Mouse (Mus musculus) erythroid progenitor cell, adult 5-6 weeks (primary cell): ENCODE measurements around the gene Gm42669. TPM values are rescaled to one million over a fixed set of nuclear protein-coding genes. Genes with fewer than 3 reads are reported as not detected.

Experiments
- ATAC-seq: replicated peaks from 2 replicates; pipeline ENCODE4 v1.8.0; 2016; ENCODE audit warnings: moderate number of reproducible peaks, mild to moderate bottlenecking, moderate TSS enrichment, inconsistent platforms; ENCODE audit not compliant: poor library complexity, low FRiP score, severe bottlenecking
- total RNA-seq, 2 experiments: library from RNA; stranded (forward) in 1 of 2; stranded (reverse) in 1 of 2; fragments of 150-400 nt in 1 of 2; fragments of 186-747, 209-891 nt in 1 of 2; gene quantifications; 2 replicates each; pipeline versions ENCODE4 v1.2.3 to v1.2.4; 2015 to 2017; ENCODE audit warnings: low replicate concordance in 2 of 2

The Gm42669 gene
- total RNA-seq (2015; ENCODE audit: low replicate concordance) (not detected in 2 replicates), total RNA-seq (2017; ENCODE audit: low replicate concordance) (0.08 and 0.39 TPM in 2 replicates)

DNA sequence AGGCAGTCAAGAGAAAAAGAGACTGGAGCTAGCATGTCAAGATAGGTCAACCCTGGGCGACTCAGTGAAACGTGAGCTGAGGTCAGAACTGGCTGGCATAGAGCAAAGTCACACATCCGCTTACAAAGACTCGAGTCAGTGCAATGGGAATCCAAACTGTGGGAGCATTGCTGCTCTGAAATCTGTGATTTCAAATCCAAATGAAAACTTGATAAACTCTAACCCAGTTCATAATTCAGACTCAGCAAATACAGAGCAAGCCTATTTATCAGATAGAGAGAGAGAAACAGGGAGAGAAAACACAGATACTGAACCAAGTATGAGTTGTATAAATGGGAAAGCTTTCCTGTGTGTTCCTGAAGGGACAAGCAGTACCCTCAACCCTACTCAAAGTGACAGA, at the start of gene Gm42669:
TSS of gene Gm42669 (plus strand) at position 301 of the 400 bp plus-strand sequence.
- no peak for ATAC-seq

DNA sequence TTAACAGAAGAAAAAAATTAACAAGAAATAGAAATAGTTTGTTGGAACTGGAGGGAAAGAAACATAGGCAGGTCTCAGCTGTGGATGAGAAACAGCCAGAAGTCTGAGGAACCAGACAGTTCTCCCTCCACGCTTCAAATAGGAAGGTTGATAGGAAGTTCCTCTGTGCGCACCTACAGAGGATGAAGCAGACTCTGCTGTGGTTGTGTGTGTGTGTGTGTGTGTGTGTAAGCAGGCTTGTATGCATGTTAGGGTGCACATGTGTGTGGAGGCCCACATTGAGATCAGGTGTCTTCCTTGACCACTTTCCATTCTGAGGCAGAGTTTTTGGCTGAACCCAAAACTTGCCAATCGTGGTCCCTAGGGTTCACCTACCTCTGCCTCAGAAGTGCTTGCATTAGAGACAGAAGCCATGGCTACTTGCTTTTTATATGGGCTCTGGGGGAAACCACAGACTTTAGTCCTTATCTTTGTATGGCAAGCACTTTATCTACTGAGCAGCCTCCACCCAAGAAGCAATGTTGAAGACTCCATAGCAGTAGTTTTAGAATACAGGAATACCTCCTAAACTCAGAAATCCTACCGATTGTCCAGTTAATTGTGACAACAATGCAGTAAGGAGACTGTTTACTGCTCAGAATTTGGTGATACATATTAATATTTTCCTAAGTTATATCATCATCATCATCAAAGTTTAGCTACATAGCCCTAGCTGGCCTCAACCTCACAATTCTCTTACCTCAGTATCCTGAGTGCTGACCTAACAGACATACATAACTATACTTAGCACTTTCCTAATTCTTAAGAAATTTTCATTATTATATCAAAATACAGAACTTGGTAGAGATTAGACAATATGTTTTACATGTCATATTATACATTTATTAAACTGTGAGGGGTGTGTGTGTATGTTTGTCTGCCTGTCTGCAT, 45.0 kb upstream of the Gm42669 start:
- peak; percentile 76 for ATAC-seq

- ATAC-seq = no peak
Observed at GRCm38 (mm10) chr5:107466501-107466900, 40.9 kb upstream of the Gm42669 start.

DNA sequence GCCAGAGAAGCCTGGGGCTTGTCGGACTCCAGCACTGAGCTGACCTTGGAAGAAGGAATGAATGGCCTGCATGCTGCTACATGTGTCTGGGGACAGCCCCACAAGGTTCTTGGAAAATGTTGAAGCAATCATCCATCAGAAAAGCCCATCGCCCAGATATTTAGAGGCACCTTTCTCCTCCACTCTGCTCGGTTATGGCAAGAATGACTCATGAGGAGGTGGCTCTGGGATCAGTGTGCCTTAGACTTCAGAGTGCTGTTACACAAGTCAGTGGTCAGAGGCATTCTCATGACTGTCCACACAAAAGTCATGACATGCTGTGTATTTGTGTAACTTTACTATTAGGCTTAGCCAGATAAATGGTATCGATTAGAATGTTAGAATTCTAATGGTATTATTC, 40.3 kb upstream of the Gm42669 start:
- ATAC-seq = no peak

- peak; percentile 88 for ATAC-seq
Observed at GRCm38 (mm10) chr5:107470600-107471329, 36.7 kb upstream of the Gm42669 start.

DNA sequence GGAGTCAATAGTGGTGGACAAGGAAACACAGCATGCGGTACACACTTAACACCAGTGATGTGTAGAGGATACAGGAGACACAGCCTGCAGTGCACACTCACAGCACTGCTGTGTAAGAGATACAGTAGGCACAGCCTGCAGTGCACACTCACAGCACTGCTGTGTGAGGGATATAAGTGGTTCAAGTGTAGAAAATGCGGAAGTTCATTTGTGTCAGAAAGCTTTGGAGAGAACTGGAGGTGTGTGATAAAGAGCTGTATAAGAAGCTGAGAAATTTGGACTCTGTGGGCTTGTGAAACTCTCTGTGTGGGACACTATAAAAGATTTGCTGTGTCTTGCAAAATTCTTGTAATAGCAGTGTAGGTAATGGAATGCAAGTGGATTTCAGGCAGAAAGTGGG, 27.2 kb upstream of the Gm42669 start:
- no peak for ATAC-seq

DNA sequence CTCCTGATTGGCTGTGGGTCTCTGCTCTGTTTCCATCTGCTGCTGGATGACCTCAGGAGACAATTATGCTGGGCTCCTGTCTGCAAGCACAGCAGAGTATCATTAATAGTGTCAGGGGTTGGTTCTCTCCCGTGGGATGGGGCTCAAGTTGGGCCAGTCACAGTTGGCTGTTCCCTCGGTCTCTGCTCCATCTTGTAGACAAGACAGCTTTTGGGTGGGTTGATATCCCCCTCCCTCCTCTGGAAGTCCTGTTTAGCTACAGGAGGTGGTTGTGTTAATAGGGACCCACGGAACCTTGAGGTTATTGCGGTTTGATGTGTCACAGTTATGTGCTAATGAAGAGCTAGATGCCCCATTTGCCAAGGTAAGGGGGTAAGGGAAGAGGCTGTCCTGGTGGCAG, 18.4 kb upstream of the Gm42669 start:
- ATAC-seq = no peak

DNA sequence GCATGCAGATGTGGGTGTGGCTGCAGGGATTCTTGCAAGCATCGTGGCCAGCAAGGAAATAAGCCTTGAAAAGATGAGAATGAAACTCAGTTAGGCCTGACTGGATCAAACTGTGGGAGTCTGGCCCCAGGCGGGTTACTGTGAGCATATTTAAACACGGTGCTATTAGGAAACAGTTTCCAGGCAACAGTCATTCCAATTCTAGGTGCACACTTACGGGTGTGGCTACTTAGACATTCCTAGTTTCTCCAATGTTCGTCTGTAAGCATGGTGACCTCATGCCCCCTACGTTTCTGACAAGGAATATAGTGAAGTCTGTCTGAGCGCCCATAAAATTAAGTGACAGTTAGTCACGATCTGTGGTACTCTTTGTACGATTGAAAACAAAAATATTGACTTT, 16.4 kb upstream of the Gm42669 start:
- no peak for ATAC-seq

DNA sequence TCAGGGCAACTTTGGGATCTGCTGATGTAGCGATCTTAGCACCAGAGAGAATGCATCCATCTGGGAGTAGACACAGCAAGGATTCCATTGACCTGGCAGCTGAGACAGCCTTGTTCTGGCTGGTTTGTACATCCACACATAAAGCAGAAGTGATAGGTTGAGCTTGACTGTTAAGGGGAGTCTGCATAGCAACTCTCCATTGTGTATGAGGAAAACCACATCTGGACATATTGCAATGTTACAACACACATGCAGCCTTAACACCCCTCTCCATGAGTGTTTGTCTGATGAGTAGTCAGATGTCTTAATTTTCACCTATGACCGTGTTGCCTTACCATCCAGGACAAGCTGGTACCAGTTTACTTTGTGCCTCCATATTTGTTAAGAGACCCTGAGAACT, 14.9 kb upstream of the Gm42669 start:
- ATAC-seq = no peak

GRCm38 (mm10) chr5:107494759-107495158, 12.7 kb upstream of the Gm42669 start:
- no peak; the same call in 1 of the 2 replicates for ATAC-seq

DNA sequence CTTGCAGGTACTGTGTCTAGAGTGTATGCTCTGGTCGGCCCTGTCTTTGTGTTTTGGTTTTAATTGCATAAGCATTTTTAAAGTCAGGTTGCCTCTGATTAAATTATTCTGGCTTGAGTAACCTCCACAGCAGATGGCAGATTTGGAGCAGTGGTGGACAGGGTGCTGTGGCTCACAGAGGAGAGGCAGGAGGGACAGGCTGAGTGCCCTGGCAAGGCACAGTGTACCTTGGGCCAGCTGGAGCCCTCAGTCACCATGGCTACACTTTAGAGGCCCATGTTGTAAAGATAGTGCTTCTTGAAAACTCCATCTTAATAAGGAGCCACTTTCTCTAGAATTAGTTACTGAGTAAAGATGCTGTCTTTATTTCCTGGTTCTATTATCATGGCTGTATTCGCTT, 11.4 kb upstream of the Gm42669 start:
- no peak for ATAC-seq

DNA sequence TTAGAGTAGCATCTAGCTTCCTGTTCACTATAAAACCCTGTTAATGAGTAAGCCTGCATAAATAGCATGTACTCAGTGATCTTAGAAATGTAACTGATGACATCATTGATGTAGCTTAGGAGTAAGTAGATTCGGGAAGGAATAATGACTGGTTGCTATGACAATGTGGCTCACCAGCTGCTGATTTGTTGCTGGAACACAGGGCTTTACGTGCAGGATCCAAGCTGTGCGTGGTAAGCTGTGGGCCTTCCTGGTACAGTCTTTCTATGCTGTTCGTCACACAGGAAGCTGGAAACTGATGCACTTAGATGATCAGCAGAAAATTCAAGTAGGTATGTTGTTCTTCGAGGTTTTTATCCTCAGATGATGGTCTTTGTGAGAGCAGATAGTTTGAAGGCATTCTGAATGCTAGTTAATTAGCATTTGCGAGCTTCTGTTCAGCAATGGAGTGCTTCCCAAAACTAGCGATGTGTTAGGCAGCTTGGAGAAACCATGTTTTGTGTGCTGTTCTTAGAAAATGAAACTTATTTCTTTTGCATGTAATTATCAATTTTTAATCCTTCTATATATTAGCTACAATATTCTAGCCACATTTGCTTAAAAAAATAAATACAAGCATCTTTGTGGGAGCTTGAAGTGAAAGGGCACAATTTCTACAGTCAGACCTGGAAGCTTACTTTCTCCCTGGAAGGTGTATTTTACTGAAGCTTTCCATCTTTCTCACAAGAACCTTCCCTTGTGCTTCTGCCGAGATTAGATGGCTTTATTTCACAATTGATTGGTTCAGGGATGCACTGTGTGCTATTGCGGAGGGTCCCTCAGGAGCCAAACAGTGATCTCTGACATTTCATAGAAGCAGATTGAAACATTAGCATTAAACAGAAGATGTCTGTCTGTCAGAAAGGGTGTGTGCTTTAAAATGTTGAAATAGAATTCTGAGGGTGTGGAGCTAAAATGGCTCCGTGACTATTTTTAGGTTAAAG, 9.6 kb upstream of the Gm42669 start:
- no peak for ATAC-seq

GRCm38 (mm10) chr5:107498806-107499310, 8.6 kb upstream of the Gm42669 start:
- no peak for ATAC-seq

DNA sequence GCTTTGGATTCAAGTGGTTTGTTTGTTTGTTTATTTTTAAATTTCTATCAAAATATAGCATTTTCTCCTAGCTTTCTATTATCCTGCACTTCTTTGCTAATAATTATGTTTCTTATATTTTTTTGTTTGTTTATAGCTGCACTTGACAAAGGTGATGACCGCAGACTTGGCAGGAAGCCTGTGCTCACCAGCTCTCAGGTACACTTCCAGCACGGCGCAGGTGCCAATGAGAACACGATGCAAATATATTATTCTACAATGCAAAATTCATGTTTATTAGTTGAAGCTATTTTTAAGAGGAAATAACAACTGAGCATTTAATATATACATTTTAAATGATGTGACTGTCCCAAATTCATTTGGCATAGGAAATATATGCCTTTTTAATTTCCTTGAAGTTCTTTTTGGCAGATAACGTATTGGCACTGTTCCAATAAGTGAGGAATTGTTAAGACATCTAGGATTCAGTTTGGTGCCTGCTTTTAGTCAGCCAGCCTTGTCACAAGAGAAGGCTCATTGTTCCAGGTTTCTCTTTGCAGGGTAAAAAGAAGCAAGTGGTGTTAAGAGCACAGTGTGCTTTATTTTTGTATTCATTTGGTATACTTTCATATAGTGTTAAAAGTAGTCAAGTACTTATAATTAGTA, 7.4 kb upstream of the Gm42669 start:
- ATAC-seq = no peak

GRCm38 (mm10) chr5:107500741-107501140, 6.7 kb upstream of the Gm42669 start:
- no peak for ATAC-seq

DNA sequence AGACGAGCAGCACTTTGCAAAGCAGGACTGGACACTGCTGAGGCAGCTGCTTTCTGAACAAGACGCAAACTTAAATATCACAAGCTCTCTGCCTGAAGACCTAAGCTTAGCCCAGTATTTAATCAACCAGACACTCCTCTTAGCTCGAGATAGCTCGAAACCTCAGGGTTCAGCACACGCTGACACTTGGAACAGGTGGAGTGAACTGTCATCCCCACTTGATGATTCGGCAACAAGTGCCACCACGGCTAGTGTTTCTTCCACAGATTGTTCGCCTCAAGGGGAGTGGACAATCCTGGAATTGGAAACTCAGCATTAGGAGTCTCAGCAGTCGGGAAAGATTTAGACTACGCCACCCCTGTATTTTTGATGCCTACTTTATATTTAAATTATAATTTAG, 3.1 kb downstream of the Gm42669 start:
- ATAC-seq = no peak

- no peak for ATAC-seq
Observed at GRCm38 (mm10) chr5:107511326-107511725, 3.9 kb downstream of the Gm42669 start.

DNA sequence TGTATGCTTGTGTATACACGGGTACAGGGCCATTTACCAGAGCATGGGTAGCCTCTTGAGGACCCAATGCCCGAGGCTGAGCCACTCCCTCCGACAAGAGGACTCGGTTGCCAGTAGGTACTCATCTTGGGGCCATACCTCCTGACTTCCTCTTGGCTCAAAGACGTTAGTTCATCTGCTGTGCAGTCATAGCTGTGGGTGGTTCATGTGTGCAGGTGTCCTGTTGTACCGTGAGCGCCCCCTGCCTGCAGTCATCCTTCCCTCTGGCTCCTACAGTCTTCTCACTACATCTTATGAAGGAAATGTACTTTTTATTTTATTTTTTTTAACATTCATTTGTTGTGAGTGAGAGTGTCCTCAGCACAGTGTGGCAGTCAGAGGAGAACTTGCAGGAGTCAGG, 6.2 kb downstream of the Gm42669 start:
- peak; percentile 87 for ATAC-seq

- ATAC-seq = no peak
Observed at GRCm38 (mm10) chr5:107515453-107515852, 8.0 kb downstream of the Gm42669 start.
